Comparison of ENCODE assay signal across 10 mouse cellular contexts in genomic region chr2:152633334-152633733, GRCm38 (mm10). TPM values are rescaled to one million over a fixed set of nuclear protein-coding genes. Genes with fewer than 3 reads are reported as not detected.
DNase-seq lines count a peak whose midpoint lies in the region; ATAC-seq and TF ChIP-seq lines count a peak whose summit lies in the region.
"Had no signal": no experiment of that assay in that cellular context is flagged by ENCODE, and none has a peak within 500 bp of the region (broad histone marks: within the 10 kb centered on the region; RNA-seq: fewer than 3 reads in every experiment).

No protein-coding gene starts in this region.

- no peaks in the 10 kb centered on the region for H3K9me3 ChIP-seq in lung, embryonic 14.5 days (ENCODE audit: low read depth, low read length)
- H3K9me3 ChIP-seq in neural tube, embryonic 15.5 days (replicated peaks): no peaks in the 10 kb centered on the region

- 19% methylated on average over 17 of the region's 17 CpGs for WGBS in lung, embryonic 14.5 days
- 48% methylated on average over 17 of the region's 17 CpGs for WGBS in neural tube, embryonic 15.5 days

- no peak for TF ChIP-seq CTCF in lung, embryonic 14.5 days (IDR thresholded peaks at IDR 0.05; ENCODE audit: low read depth)

- H3K4me1 ChIP-seq in lung, embryonic 14.5 days (ENCODE audit: insufficient read depth): peaks cover 3% of the 10 kb centered on the region; the same call in 1 of the 2 replicates
- H3K4me1 ChIP-seq in neural tube, embryonic 15.5 days: peaks cover 3% of the 10 kb centered on the region; the same call in 1 of the 2 replicates

- ATAC-seq in lung, embryonic 14.5 days (ENCODE audit: insufficient read depth): no peak
- ATAC-seq in neural tube, embryonic 15.5 days (ENCODE audit: low FRiP score): no peak

- peak overlapping the region; percentile 5; the same call in 1 of the 2 replicates for H3K4me3 ChIP-seq in lung, embryonic 14.5 days (ENCODE audit: low read depth, low read length)
- H3K4me3 ChIP-seq in neural tube, embryonic 15.5 days (replicated peaks): no peak overlapping the region

- peak; percentile 57 for DNase-seq in embryo, embryonic 10 days (ENCODE audit: low spot score)
- DNase-seq in embryo, embryonic 10.5 days (ENCODE audit: low spot score): no peak
- DNase-seq in lung, embryonic 14.5 days: peak; percentile 70
- no peak for DNase-seq in lung, postnatal 14 days
- peak; percentile 49 for DNase-seq in heart, postnatal 4 days
- DNase-seq in thymus, postnatal 10 days (ENCODE audit: low spot score in 2 of 2): no peak
- no peak for DNase-seq in frontal cortex, postnatal 10 days (ENCODE audit: low spot score in 2 of 2)

- H3K36me3 ChIP-seq in lung, embryonic 14.5 days (ENCODE audit: insufficient read depth): no peaks in the 10 kb centered on the region
- no peaks in the 10 kb centered on the region for H3K36me3 ChIP-seq in neural tube, embryonic 15.5 days

- H3K9ac ChIP-seq in lung, embryonic 14.5 days: peak overlapping the region; percentile 32
- H3K9ac ChIP-seq in neural tube, embryonic 15.5 days (replicated peaks): no peak overlapping the region

- H3K4me2 ChIP-seq in lung, embryonic 14.5 days: peak overlapping the region; percentile 45; the same call in 1 of the 2 replicates
- peak overlapping the region; percentile 41 for H3K4me2 ChIP-seq in neural tube, embryonic 15.5 days

- peaks cover 6% of the 10 kb centered on the region; the same call in 1 of the 2 replicates for H3K27me3 ChIP-seq in lung, embryonic 14.5 days (ENCODE audit: insufficient read depth, low read length)
- peaks cover 17% of the 10 kb centered on the region for H3K27me3 ChIP-seq in neural tube, embryonic 15.5 days (replicated peaks)

- H3K27ac ChIP-seq in lung, embryonic 14.5 days (ENCODE audit: low read depth): no peak overlapping the region; the same call in 1 of the 2 replicates
- no peak overlapping the region for H3K27ac ChIP-seq in neural tube, embryonic 15.5 days (replicated peaks)

RNA-seq across cellular contexts. Expression of gene Rem1, which starts 6.6 kb away (rescaled TPM):
- polyA plus RNA-seq in lung, embryonic 14.5 days (2014; fragmentation: Nextera tagmentation; extraction: Ambion mirVana): 6.2 TPM in 2 replicates
- total RNA-seq in heart, postnatal 4 days (2021): 10 to 100 TPM; 13.5 to 13.9 TPM
- 0.50 and 3.6 TPM in 2 replicates for polyA plus RNA-seq in neural tube, embryonic 15.5 days (2015; fragmentation: Nextera tagmentation; extraction: Ambion mirVana)

RNA-seq across cellular contexts. Expression of gene Defb25, which starts 10.5 kb away (rescaled TPM):
- 0.86 and 1.5 TPM in 2 replicates for polyA plus RNA-seq in lung, embryonic 14.5 days (2014; fragmentation: Nextera tagmentation; extraction: Ambion mirVana)
- not detected for total RNA-seq in heart, postnatal 4 days (2021)
- polyA plus RNA-seq in neural tube, embryonic 15.5 days (2015; fragmentation: Nextera tagmentation; extraction: Ambion mirVana): not detected in 2 replicates
- total RNA-seq: layer of hippocampus, adult 18-20 months had no signal

RNA-seq across cellular contexts. Expression of gene Defb36, which starts 29.2 kb away (rescaled TPM):
- polyA plus RNA-seq in lung, embryonic 14.5 days (2014; fragmentation: Nextera tagmentation; extraction: Ambion mirVana): not detected in 2 replicates
- total RNA-seq in heart, postnatal 4 days (2021): not detected
- polyA plus RNA-seq in neural tube, embryonic 15.5 days (2015; fragmentation: Nextera tagmentation; extraction: Ambion mirVana): not detected in 2 replicates
- total RNA-seq: layer of hippocampus, adult 18-20 months had no signal
- polyA plus RNA-seq: urinary bladder, adult 2 months had no signal

RNA-seq across cellular contexts. Expression of gene Defb45, which starts 34.1 kb away (rescaled TPM):
- not detected in 2 replicates for polyA plus RNA-seq in lung, embryonic 14.5 days (2014; fragmentation: Nextera tagmentation; extraction: Ambion mirVana)
- total RNA-seq in heart, postnatal 4 days (2021): not detected
- not detected in 2 replicates for polyA plus RNA-seq in neural tube, embryonic 15.5 days (2015; fragmentation: Nextera tagmentation; extraction: Ambion mirVana)
- total RNA-seq: layer of hippocampus, adult 18-20 months had no signal

RNA-seq across cellular contexts. Expression of gene H13, which starts 35.9 kb away (rescaled TPM):
- 97.6 and 98.1 TPM in 2 replicates for polyA plus RNA-seq in lung, embryonic 14.5 days (2014; fragmentation: Nextera tagmentation; extraction: Ambion mirVana)
- 10 to 100 TPM; 54.1 to 54.2 TPM for total RNA-seq in heart, postnatal 4 days (2021)
- polyA plus RNA-seq in neural tube, embryonic 15.5 days (2015; fragmentation: Nextera tagmentation; extraction: Ambion mirVana): 152 and 155 TPM in 2 replicates

Comparison
In these comparisons a context has a peak if more than half of its experiments do, and no peak if none do; other contexts are left out.
1. DNase-seq: peak in embryo, embryonic 10 days (single experiment), lung, embryonic 14.5 days (single experiment) and heart, postnatal 4 days (single experiment); none in embryo, embryonic 10.5 days (single experiment), lung, postnatal 14 days (single experiment), thymus, postnatal 10 days (0 of 2) and frontal cortex, postnatal 10 days (0 of 2).